ENCODE assay signal across 21 mouse cellular contexts in the genomic region with DNA sequence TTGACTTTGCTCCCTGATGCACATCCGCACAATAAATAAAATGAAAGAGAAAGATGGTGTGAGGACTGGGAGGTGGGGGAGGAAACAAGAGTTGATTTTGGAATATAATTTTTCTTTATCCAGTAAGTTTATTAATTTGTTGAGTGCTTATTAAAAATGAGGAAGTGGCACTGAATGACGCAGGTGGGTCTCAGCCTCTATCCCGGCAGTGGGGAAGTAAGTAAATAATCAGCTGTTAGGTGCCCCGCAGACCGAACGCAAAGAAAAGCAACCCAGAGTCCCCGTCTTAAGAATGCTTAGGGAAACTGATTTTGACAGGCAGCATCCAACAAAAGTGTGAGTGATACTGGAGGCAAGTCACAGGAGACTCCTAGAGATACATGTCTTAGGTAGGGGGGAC.
"Had no signal": no experiment of that assay in that cellular context is flagged by ENCODE, and none has a peak within 500 bp of the region (broad histone marks: within the 10 kb centered on the region; RNA-seq: fewer than 3 reads in every experiment).

No protein-coding gene starts in this region.

- ATAC-seq: liver, embryonic 12.5 days; midbrain, embryonic 15.5 days had no signal

- DNase-seq: kidney, adult 9 months; kidney, postnatal 14 days; kidney, postnatal 4 days; layer of hippocampus, adult 9-11 months; liver; lung, adult 18-20 months; lung, postnatal 10 days; lung, postnatal 36 days; right cerebral cortex, adult 18-20 months; right cerebral cortex, postnatal 25 days; thymus, postnatal 36 days had no signal

- H3K27me3 ChIP-seq: limb, embryonic 13.5 days; liver, embryonic 12.5 days; liver, embryonic 15.5 days; lung, embryonic 15.5 days; midbrain, embryonic 12.5 days; midbrain, embryonic 15.5 days; neural tube, embryonic 12.5 days; neural tube, embryonic 15.5 days; stomach, embryonic 15.5 days had no signal

- H3K27ac ChIP-seq: limb, embryonic 10.5 days; limb, embryonic 13.5 days; liver, embryonic 12.5 days; liver, embryonic 15.5 days; lung, embryonic 15.5 days; midbrain, embryonic 12.5 days; midbrain, embryonic 15.5 days; neural tube, embryonic 12.5 days; neural tube, embryonic 15.5 days; stomach, embryonic 15.5 days had no signal

- H3K9ac ChIP-seq: limb, embryonic 13.5 days; liver, embryonic 12.5 days; liver, embryonic 15.5 days; lung, embryonic 15.5 days; midbrain, embryonic 12.5 days; midbrain, embryonic 15.5 days; neural tube, embryonic 12.5 days; neural tube, embryonic 15.5 days; stomach, embryonic 15.5 days had no signal

- H3K4me3 ChIP-seq: limb, embryonic 10.5 days; limb, embryonic 13.5 days; liver, embryonic 12.5 days; liver, embryonic 15.5 days; lung, embryonic 15.5 days; midbrain, embryonic 12.5 days; midbrain, embryonic 15.5 days; neural tube, embryonic 12.5 days; neural tube, embryonic 15.5 days; stomach, embryonic 15.5 days had no signal

- H3K4me1 ChIP-seq: liver, embryonic 15.5 days; lung, embryonic 15.5 days; midbrain, embryonic 12.5 days; neural tube, embryonic 12.5 days; neural tube, embryonic 15.5 days; stomach, embryonic 15.5 days had no signal
